Mouse (Mus musculus): ENCODE data around the gene Gm10147. TPM values are rescaled to one million over a fixed set of nuclear protein-coding genes. Genes with fewer than 3 reads are reported as not detected.

Gm10147 gene
- not detected for polyA plus RNA-seq (2014; fragmentation: Illumina TruSeq; extraction: RNeasy Lipid Tissue Mini Kit (QIAGEN cat#74804); ENCODE audit: low replicate concordance)

DNA sequence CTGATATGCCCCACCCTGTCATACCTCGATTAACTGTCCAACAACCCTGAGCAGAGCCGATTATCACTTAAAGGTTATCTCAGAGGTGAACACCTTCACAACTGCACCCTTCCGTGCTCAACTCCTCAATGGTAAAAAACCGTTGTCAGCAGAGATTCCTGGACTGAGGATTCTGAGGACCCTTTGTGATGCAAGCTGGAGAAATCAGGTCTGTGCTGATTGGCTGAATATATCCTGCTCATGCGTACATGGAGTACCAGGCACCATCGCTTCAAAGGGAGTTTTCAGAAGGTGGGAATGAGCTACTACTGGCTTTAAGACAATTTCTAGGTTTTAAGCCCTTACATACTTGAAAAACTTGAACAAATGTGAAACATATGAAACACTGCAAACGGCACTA, at the start of gene Gm10147:
Gene Gm10147, minus strand, starts transcription at position 101 of the 400 bp plus-strand sequence.

All from small intestine, adult 10 weeks (tissue).